Mouse (Mus musculus) heart, adult 2 months (tissue): ENCODE results near the gene Gper1.

Experiments
- CTCF ChIP-seq: fragments of 200-600 bp; IDR thresholded peaks from 2 replicates; pipeline ENCODE4 v1.8.1; 2022; ENCODE audit warnings: antibody characterized with exemption, mild to moderate bottlenecking, moderate library complexity
- POLR2A ChIP-seq: fragments of 200-500 bp; IDR thresholded peaks from 2 replicates; pipeline ENCODE4 v1.6.1; 2011; ENCODE audit warnings: mild to moderate bottlenecking, low read depth, low read length, control low read depth; ENCODE audit not compliant: insufficient read depth

DNA sequence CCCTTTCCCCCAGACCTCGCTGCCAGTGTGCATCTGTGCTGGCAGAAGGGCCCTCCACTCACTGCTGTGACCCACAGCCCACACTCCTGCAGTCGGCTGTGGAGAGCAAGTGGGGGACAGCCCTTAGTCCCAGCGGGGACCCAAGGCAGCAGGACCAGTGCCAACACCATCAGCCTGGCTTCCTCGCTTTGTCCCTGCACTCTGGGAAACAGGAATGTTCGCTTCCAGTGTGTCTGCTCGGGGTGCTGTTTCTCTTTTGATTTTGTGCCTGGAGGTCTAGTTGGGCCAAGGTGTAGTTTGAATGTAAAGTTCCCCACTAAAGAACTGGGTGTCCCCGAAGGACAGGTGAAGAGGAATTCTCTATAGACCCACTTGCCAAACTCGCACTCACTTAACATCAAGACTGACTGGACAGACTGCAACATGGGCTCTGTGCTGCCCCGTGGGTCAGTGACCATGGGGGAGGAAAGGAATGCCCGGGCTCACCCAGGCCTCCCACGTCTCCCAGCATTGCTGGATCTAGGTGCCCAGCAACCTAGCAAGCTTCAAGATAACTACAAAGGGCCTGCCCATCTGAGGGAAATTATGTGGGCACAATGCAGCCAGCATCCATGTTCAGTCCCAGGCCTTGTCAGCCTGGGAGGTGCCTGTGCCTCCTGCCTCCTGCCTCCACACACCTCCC lies 31.5 kb upstream of the Gper1 start:
- 0 out of 2 replicates have a peak, but pooled peaks have one; percentile 2 for TF ChIP-seq CTCF
- TF ChIP-seq POLR2A: 0 out of 2 replicates have a peak, but pooled peaks have one; percentile 13
